ENCODE assay signal across 12 mouse cellular contexts in genomic region chr10:44744221-44744620, GRCm38 (mm10).
A peak's percentile ranks its signal among the peaks of the same experiment; 100 is the strongest.
DNase-seq lines count a peak whose midpoint lies in the region; ATAC-seq and TF ChIP-seq lines count a peak whose summit lies in the region.
"Had no signal": no experiment of that assay in that cellular context is flagged by ENCODE, and none has a peak within 500 bp of the region (broad histone marks: within the 10 kb centered on the region; RNA-seq: fewer than 3 reads in every experiment).

No protein-coding gene starts in this region.

- TF ChIP-seq EP300 in liver, postnatal 0 days (IDR thresholded peaks at IDR 0.05; ENCODE audit: low read depth): no peak

- no peak for ATAC-seq in liver, postnatal 0 days
- no peak for ATAC-seq in liver, embryonic 12.5 days

- H3K9ac ChIP-seq in liver, postnatal 0 days (replicated peaks): no peak overlapping the region
- no peak overlapping the region for H3K9ac ChIP-seq in liver, embryonic 12.5 days
- H3K9ac ChIP-seq: hindbrain, embryonic 12.5 days; liver, embryonic 15.5 days had no signal

- H3K4me2 ChIP-seq in liver, postnatal 0 days (ENCODE audit: low read depth, low read length): no peak overlapping the region
- no peak overlapping the region for H3K4me2 ChIP-seq in liver, embryonic 12.5 days
- H3K4me2 ChIP-seq: hindbrain, embryonic 12.5 days; liver, embryonic 15.5 days had no signal

- no peak overlapping the region for H3K27ac ChIP-seq in liver, postnatal 0 days (ENCODE audit: low read depth)
- no peak overlapping the region for H3K27ac ChIP-seq in liver, embryonic 12.5 days
- H3K27ac ChIP-seq: hindbrain, embryonic 12.5 days; kidney, postnatal 0 days; liver, embryonic 15.5 days; midbrain, embryonic 10.5 days had no signal

- H3K4me3 ChIP-seq in liver, postnatal 0 days (ENCODE audit: low read depth, low read length): no peak overlapping the region
- no peak overlapping the region for H3K4me3 ChIP-seq in liver, embryonic 12.5 days
- H3K4me3 ChIP-seq: hindbrain, embryonic 12.5 days; liver, embryonic 15.5 days; midbrain, embryonic 10.5 days had no signal

- H3K27me3 ChIP-seq in liver, postnatal 0 days (ENCODE audit: insufficient read depth, low read length): no peaks in the 10 kb centered on the region
- H3K27me3 ChIP-seq in liver, embryonic 12.5 days (replicated peaks): no peaks in the 10 kb centered on the region
- H3K27me3 ChIP-seq: hindbrain, embryonic 12.5 days; liver, embryonic 15.5 days had no signal

- no peaks in the 10 kb centered on the region for H3K36me3 ChIP-seq in liver, postnatal 0 days (replicated peaks; ENCODE audit: insufficient read depth, low read length)
- no peaks in the 10 kb centered on the region for H3K36me3 ChIP-seq in liver, embryonic 12.5 days
- H3K36me3 ChIP-seq: hindbrain, embryonic 12.5 days; liver, embryonic 15.5 days; midbrain, embryonic 10.5 days had no signal

- 72% methylated on average over 2 of the region's 2 CpGs for WGBS in liver, postnatal 0 days (ENCODE audit: insufficient replicate concordance)
- WGBS in liver, embryonic 12.5 days (ENCODE audit: insufficient replicate concordance): 78% methylated on average over 2 of the region's 2 CpGs

- DNase-seq in liver, postnatal 0 days: peak; percentile 33
- DNase-seq in ZHBTc4 (ENCODE audit: low read depth, low spot score): peak; percentile 27
- peak; percentile 84 for DNase-seq in adrenal gland, postnatal 14 days
- DNase-seq in kidney, postnatal 10 days: peak; percentile 52
- DNase-seq in layer of hippocampus, postnatal 14 days (ENCODE audit: low spot score in 2 of 2): no peak
- no peak for DNase-seq in left cerebral cortex, adult 9 months (ENCODE audit: low spot score in 2 of 2)
- DNase-seq: right cerebral cortex, adult 18-20 months had no signal

- H3K9me3 ChIP-seq in liver, postnatal 0 days (ENCODE audit: low read length): no peaks in the 10 kb centered on the region
- H3K9me3 ChIP-seq in liver, embryonic 12.5 days (replicated peaks): no peaks in the 10 kb centered on the region
- H3K9me3 ChIP-seq: hindbrain, embryonic 12.5 days; liver, embryonic 15.5 days; midbrain, embryonic 10.5 days had no signal

- no peak for TF ChIP-seq CTCF in liver, postnatal 0 days (IDR thresholded peaks at IDR 0.05; ENCODE audit: low read depth)

- no peaks in the 10 kb centered on the region for H3K4me1 ChIP-seq in liver, postnatal 0 days (ENCODE audit: insufficient read depth)
- no peaks in the 10 kb centered on the region for H3K4me1 ChIP-seq in liver, embryonic 12.5 days
- H3K4me1 ChIP-seq: hindbrain, embryonic 12.5 days; liver, embryonic 15.5 days; midbrain, embryonic 10.5 days had no signal

Comparison
In these comparisons a context has a peak if more than half of its experiments do, and no peak if none do; other contexts are left out.
1. DNase-seq: peak in liver, postnatal 0 days (single experiment), ZHBTc4 (single experiment), adrenal gland, postnatal 14 days (single experiment) and kidney, postnatal 10 days (single experiment); none in layer of hippocampus, postnatal 14 days (0 of 2) and left cerebral cortex, adult 9 months (0 of 2).